ENCODE assay signal across 9 mouse cellular contexts in genomic region chr2:39325715-39326493, GRCm38 (mm10).
DNase-seq lines count a peak whose midpoint lies in the region; ATAC-seq lines count a peak whose summit lies in the region.
"Had no signal": no experiment of that assay in that cellular context is flagged by ENCODE, and none has a peak within 500 bp of the region (broad histone marks: within the 10 kb centered on the region; RNA-seq: fewer than 3 reads in every experiment).

No protein-coding gene starts in this region.

- no peak for ATAC-seq in limb, embryonic 13.5 days (ENCODE audit: low FRiP score, low read depth)
- peak; percentile 74 for ATAC-seq in common myeloid progenitor, adult 5-6 weeks (replicated peaks; ENCODE audit: low read depth, poor library complexity, severe bottlenecking)
- peak; percentile 56 for ATAC-seq in liver, embryonic 16.5 days (ENCODE audit: low read depth)

- WGBS in limb, embryonic 13.5 days = 52% methylated on average over 9 of the region's 9 CpGs
- 70% methylated on average over 9 of the region's 9 CpGs for WGBS in limb, embryonic 10.5 days
- 16% methylated on average over 9 of the region's 9 CpGs for WGBS in liver, embryonic 16.5 days (ENCODE audit: insufficient replicate concordance)

- H3K36me3 ChIP-seq in limb, embryonic 13.5 days = no peaks in the 10 kb centered on the region
- no peaks in the 10 kb centered on the region for H3K36me3 ChIP-seq in limb, embryonic 10.5 days
- H3K36me3 ChIP-seq in liver, embryonic 16.5 days (ENCODE audit: control insufficient read depth, insufficient read depth) = no peaks in the 10 kb centered on the region
- H3K36me3 ChIP-seq: embryonic facial prominence, embryonic 13.5 days had no signal

- H3K4me2 ChIP-seq in limb, embryonic 13.5 days (replicated peaks) = peak overlapping the region; percentile 22; the same call in 1 of the 2 replicates
- H3K4me2 ChIP-seq in liver, embryonic 16.5 days (ENCODE audit: low read depth, low read length) = peak overlapping the region; percentile 63
- H3K4me2 ChIP-seq: embryonic facial prominence, embryonic 13.5 days had no signal

- 0 out of 2 replicates have a peak overlapping the region, but pooled peaks have one; percentile 2 for H3K4me3 ChIP-seq in limb, embryonic 13.5 days
- H3K4me3 ChIP-seq in limb, embryonic 10.5 days = no peak overlapping the region
- H3K4me3 ChIP-seq in liver, embryonic 16.5 days (ENCODE audit: low read depth, low read length) = peak overlapping the region; percentile 52
- H3K4me3 ChIP-seq: embryonic facial prominence, embryonic 13.5 days had no signal

- intact Hi-C loops in gastrocnemius, postnatal 14 days (cut with DNase I; ENCODE audit: low total_unique reads) = no loop called here

- H3K9ac ChIP-seq in limb, embryonic 13.5 days = no peak overlapping the region
- H3K9ac ChIP-seq in liver, embryonic 16.5 days (ENCODE audit: low read depth, low read length) = peak overlapping the region; percentile 61
- H3K9ac ChIP-seq: embryonic facial prominence, embryonic 13.5 days had no signal

- H3K4me1 ChIP-seq in limb, embryonic 13.5 days = no peaks in the 10 kb centered on the region
- no peaks in the 10 kb centered on the region for H3K4me1 ChIP-seq in limb, embryonic 10.5 days
- peaks cover 28% of the 10 kb centered on the region for H3K4me1 ChIP-seq in liver, embryonic 16.5 days (ENCODE audit: control insufficient read depth, low read depth, low read length)
- H3K4me1 ChIP-seq: embryonic facial prominence, embryonic 13.5 days had no signal

- no peaks in the 10 kb centered on the region for H3K27me3 ChIP-seq in limb, embryonic 13.5 days
- H3K27me3 ChIP-seq in limb, embryonic 10.5 days (ENCODE audit: low read depth, poor library complexity, severe bottlenecking) = no peaks in the 10 kb centered on the region
- no peaks in the 10 kb centered on the region for H3K27me3 ChIP-seq in liver, embryonic 16.5 days (ENCODE audit: control insufficient read depth, insufficient read depth, low read depth, low read length)
- H3K27me3 ChIP-seq: embryonic facial prominence, embryonic 13.5 days had no signal

- no peak overlapping the region for H3K27ac ChIP-seq in limb, embryonic 13.5 days
- H3K27ac ChIP-seq in limb, embryonic 10.5 days = no peak overlapping the region
- H3K27ac ChIP-seq in liver, embryonic 16.5 days (ENCODE audit: low read length) = peak overlapping the region; percentile 90
- H3K27ac ChIP-seq: embryonic facial prominence, embryonic 13.5 days had no signal

- H3K9me3 ChIP-seq in limb, embryonic 13.5 days = no peaks in the 10 kb centered on the region
- no peaks in the 10 kb centered on the region for H3K9me3 ChIP-seq in limb, embryonic 10.5 days (replicated peaks)
- H3K9me3 ChIP-seq in liver, embryonic 16.5 days (replicated peaks; ENCODE audit: control insufficient read depth, low read length) = no peaks in the 10 kb centered on the region
- H3K9me3 ChIP-seq: embryonic facial prominence, embryonic 13.5 days had no signal

- DNase-seq in limb, embryonic 10.5 days (ENCODE audit: low spot score) = no peak
- peak; percentile 71 for DNase-seq in thymus, postnatal 25 days
- DNase-seq in gastrocnemius, postnatal 14 days = no peak
- no peak for DNase-seq in right cerebral cortex, postnatal 14 days
- DNase-seq in adrenal gland, postnatal 36 days = no peak
